Mouse (Mus musculus) small intestine, adult 2 months (tissue): Measurements from ENCODE around the gene Usp40.

Source experiments
- CTCF ChIP-seq: fragments of 200-500 bp; IDR thresholded peaks from 2 replicates; pipeline ENCODE4 v1.5.1; 2012; ENCODE audit warnings: low read depth, mild to moderate bottlenecking, control low read depth, inconsistent platforms, low read length, moderate library complexity, mixed read lengths; ENCODE audit not compliant: insufficient replicate concordance, insufficient read length; ENCODE audit errors: extremely low read depth
- POLR2A ChIP-seq: fragments of 200-500 bp; IDR thresholded peaks from 2 replicates; pipeline ENCODE4 v1.6.1; 2012; ENCODE audit warnings: low read depth, mild to moderate bottlenecking, control low read depth, inconsistent platforms, low read length, moderate library complexity

DNA sequence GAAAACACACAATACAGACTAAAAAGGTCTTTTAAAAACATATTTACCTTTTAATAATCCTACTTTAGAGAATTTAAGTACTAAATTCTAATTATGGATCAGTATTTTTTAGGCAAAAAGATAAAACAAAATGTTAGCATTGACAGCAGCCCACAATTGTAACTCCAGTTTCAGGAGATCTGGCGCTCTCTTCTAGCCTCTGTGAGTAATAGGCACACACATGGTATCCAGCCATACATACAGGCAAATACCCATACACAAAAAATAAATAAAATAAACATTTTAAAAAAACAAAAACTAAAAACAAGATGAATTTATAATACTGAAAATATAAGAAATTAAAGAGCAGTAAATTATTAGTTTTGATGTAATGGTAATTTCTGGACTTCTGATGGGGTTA is 49.4 kb downstream of the Usp40 start:
- no peak for TF ChIP-seq CTCF
- no peak for TF ChIP-seq POLR2A
